Mouse (Mus musculus): Measurements from ENCODE around the gene Cep44.

Gene Cep44

DNA sequence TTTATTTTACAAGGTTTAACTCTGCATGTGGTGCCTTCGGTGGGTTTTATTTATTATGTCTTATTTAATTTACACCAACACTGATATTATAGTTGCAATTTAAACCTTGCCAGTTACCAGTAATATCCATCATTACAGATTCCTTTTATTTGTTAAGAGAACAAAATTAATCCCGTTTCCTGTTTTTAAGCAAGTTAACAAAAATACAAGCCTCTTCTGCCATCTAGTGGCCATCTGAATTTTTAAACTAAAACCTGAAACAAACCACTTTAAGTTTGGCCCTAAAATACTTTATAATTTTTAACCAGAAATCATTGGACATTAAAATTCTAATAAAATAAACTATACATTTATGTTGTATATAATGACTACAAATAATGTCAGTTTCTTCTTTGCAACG lies 64.8 kb downstream of the Cep44 start:
- no peak for DNase-seq (ENCODE audit: low spot score in 2 of 2)
